Mouse (Mus musculus) testis, adult 2 months (tissue): ENCODE results near the gene Slit3.

Experiments
- CTCF ChIP-seq: fragments of 200-500 bp; IDR thresholded peaks from 2 replicates; pipeline ENCODE4 v1.5.1; 2012; ENCODE audit warnings: low read depth, mild to moderate bottlenecking, inconsistent platforms, low read length, moderate library complexity; ENCODE audit not compliant: control insufficient read depth, insufficient read depth, insufficient replicate concordance
- POLR2A ChIP-seq: fragments of 200-500 bp; IDR thresholded peaks from 2 replicates; pipeline ENCODE4 v1.6.1; 2012; ENCODE audit warnings: low read depth, mild to moderate bottlenecking, inconsistent platforms, low read length, moderate library complexity; ENCODE audit not compliant: control insufficient read depth

DNA sequence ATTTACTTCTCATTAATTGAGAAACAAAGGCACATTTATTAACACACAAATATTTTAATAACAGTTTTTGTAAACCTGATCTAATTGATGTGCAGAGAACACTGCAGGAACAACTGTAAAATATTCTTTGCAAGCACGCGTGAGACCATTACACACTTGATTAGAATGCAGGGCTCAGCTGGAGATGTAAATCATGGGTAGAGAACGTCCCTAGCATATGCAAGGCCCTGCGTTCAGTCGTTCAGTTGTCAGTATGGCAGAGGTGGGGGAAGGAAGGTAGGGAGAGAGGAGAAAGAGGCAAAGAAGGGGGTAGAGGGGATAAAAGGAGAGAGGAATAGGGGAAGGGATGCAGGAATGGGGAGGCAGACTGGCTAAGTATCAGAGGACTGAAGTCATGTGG, 61.9 kb downstream of the Slit3 start:
- TF ChIP-seq CTCF (no peak), POLR2A (no peak)
